Mouse (Mus musculus) heart, embryonic 15.5 days (tissue): ENCODE measurements around the gene Kmt2d. TPM values are rescaled to one million over a fixed set of nuclear protein-coding genes. Genes with fewer than 3 reads are reported as not detected.

ENCODE experiments used
- ATAC-seq: fragments of 200-750 bp; cut with Nextera tagmentation; replicated peaks from 2 replicates; pipeline ENCODE4 v1.8.0; 2017; ENCODE audit warnings: low read depth, moderate TSS enrichment; ENCODE audit not compliant: insufficient number of reproducible peaks, insufficient read depth, low FRiP score
- H3K27ac ChIP-seq: fragments of 300-500 bp; sonication (generic); 2 replicates; pipeline ENCODE4 v1.5.1; 2015; ENCODE audit warnings: mild to moderate bottlenecking, inconsistent platforms
- H3K27me3 ChIP-seq: fragments of 300-500 bp; sonication (generic); 2 replicates; pipeline ENCODE4 v1.6.1; 2015; ENCODE audit warnings: inconsistent platforms
- H3K36me3 ChIP-seq: fragments of 300-500 bp; sonication (generic); 2 replicates; pipeline ENCODE4 v1.6.1; 2015; ENCODE audit warnings: mild to moderate bottlenecking, inconsistent platforms
- H3K4me1 ChIP-seq: fragments of 300-500 bp; sonication (generic); replicated peaks from 2 replicates; pipeline ENCODE4 v1.6.1; 2015; ENCODE audit warnings: inconsistent platforms
- H3K4me2 ChIP-seq: fragments of 300-500 bp; sonication (generic); 2 replicates; pipeline ENCODE4 v1.6.1; 2015; ENCODE audit warnings: inconsistent platforms, mild to moderate bottlenecking, moderate library complexity
- H3K4me3 ChIP-seq: fragments of 300-500 bp; sonication (generic); 2 replicates; pipeline ENCODE4 v1.5.1; 2015; ENCODE audit warnings: mild to moderate bottlenecking, inconsistent platforms
- H3K9ac ChIP-seq: fragments of 300-500 bp; sonication (generic); 2 replicates; pipeline ENCODE4 v1.6.1; 2015; ENCODE audit warnings: mild to moderate bottlenecking, inconsistent platforms
- H3K9me3 ChIP-seq: fragments of 300-500 bp; sonication (generic); replicated peaks from 2 replicates; pipeline ENCODE4 v1.6.1; 2016; ENCODE audit warnings: inconsistent platforms
- WGBS: fragments of 180-500 bp; shearing (Covaris S2); methylation state at CpG from one replicate; pipeline ENCODE4 v1.1.7; 2015; ENCODE audit warnings: mixed read lengths; 5-methylcytosine and 5-hydroxymethylcytosine counted together
- polyA plus RNA-seq: library from polyadenylated mRNA; unstranded; fragments of >200 nt; fragmentation: Nextera tagmentation; extraction: Ambion mirVana; gene quantifications from 2 replicates; pipeline ENCODE4 v1.2.1, GENCODE M21; 2015

The Kmt2d gene
- polyA plus RNA-seq, 1 experiment from 2014 or later = 7.6 TPM

- Histone ChIP-seq H3K4me3 (no peak overlapping the region), H3K27me3 (no peaks in the 10 kb centered on the region), H3K4me1 (peaks cover 12% of the 10 kb centered on the region), H3K9me3 (no peaks in the 10 kb centered on the region), H3K36me3 (peaks cover 93% of the 10 kb centered on the region), H3K9ac (no peak overlapping the region), H3K27ac (no peak overlapping the region), H3K4me2 (no peak overlapping the region)
- 91% methylated on average over 21 of the region's 21 CpGs for WGBS
- ATAC-seq = no peak
These were observed 33.8 kb downstream of the Kmt2d start for GRCm38 (mm10) chr15:98837006-98837742.

DNA sequence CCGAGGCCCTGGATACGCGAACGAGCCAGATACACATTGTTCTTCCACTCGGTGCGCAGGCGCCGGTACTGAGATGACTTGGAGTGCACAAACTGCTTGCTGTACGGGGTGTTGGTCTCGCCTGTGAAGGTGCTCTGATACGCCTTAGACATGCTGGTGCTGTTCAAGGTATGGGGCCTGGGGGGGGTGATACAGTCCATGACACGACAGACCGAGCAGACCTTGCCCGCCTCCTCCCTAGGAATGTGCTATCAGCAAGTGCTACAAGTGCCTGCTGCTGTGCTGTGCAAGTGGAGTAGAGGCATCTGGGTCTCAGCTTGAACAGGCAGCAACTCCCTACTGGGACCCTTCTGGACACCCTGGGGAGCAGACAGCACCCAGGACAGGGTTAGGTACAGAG lies 35.7 kb downstream of the Kmt2d start:
- no peak overlapping the region for H3K4me3 ChIP-seq
- H3K4me2 ChIP-seq = no peak overlapping the region
- H3K4me1 ChIP-seq = peaks cover 17% of the 10 kb centered on the region
- no peak for ATAC-seq
- H3K9me3 ChIP-seq = no peaks in the 10 kb centered on the region
- no peaks in the 10 kb centered on the region for H3K27me3 ChIP-seq
- WGBS = 76% methylated on average over 14 of the region's 14 CpGs
- H3K9ac ChIP-seq = no peak overlapping the region
- peaks cover 75% of the 10 kb centered on the region for H3K36me3 ChIP-seq
- 0 out of 2 replicates have a peak overlapping the region, but pooled peaks have one; percentile 39 for H3K27ac ChIP-seq

GRCm38 (mm10) chr15:98834059-98834458 lies 36.9 kb downstream of the Kmt2d start:
- H3K9me3 ChIP-seq = no peaks in the 10 kb centered on the region
- H3K4me1 ChIP-seq = peaks cover 28% of the 10 kb centered on the region
- no peak overlapping the region for H3K4me3 ChIP-seq
- H3K36me3 ChIP-seq = peaks cover 65% of the 10 kb centered on the region
- no peak overlapping the region for H3K4me2 ChIP-seq
- no peak overlapping the region for H3K27ac ChIP-seq
- 86% methylated on average over 13 of the region's 13 CpGs for WGBS
- no peaks in the 10 kb centered on the region for H3K27me3 ChIP-seq
- no peak for ATAC-seq
- H3K9ac ChIP-seq = no peak overlapping the region

GRCm38 (mm10) chr15:98833281-98833680 lies 37.7 kb downstream of the Kmt2d start:
- ATAC-seq = no peak
- WGBS = 82% methylated on average over 11 of the region's 11 CpGs
- H3K4me1 ChIP-seq = peaks cover 33% of the 10 kb centered on the region
- H3K27ac ChIP-seq = peak overlapping the region; percentile 99; the same call in 1 of the 2 replicates
- H3K9ac ChIP-seq = no peak overlapping the region
- H3K9me3 ChIP-seq = no peaks in the 10 kb centered on the region
- H3K4me2 ChIP-seq = no peak overlapping the region
- H3K4me3 ChIP-seq = no peak overlapping the region
- H3K27me3 ChIP-seq = no peaks in the 10 kb centered on the region
- peaks cover 59% of the 10 kb centered on the region for H3K36me3 ChIP-seq

DNA sequence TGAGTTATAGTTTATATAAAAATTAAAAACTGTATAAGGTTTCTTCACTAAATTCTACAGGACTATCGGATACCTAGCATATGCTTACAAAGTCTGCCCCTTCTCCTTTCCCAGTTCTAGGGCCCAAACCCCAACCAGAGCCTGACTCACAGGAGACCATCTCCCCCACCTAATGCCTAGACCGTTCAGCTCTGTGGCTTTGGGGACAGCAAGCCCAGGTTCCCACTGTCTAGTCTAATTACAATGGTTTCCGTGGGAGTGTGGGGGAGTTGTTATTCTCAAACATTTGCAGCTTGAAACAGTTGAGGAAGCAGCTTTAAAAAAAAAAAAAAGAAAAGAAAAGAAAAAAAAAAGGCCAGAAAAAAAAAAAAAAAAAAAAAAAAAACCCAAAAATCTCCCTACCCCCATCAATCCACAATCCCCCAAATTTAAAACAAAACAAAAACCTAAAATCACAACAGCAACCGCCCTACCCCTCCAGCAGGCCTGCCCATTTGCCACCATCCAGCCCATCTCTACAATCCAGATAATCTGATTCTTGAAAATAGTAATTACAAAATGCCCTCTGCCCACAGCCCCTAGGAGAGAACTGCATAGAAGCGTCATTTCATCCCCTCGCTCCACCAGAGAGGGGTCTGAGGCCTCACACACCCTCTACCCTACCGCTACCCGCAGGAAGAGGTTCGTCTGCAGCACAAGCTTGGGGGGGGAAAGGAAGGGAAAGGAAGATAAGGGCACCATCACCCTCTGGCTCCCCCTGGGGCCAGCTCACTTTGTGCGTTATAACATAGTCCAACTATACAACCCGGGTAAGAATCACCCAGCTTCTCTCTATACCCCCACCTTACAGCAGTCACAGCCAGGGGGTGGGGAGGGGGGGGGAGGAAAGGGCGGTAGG lies 38.6 kb downstream of the Kmt2d start:
- 45% methylated on average over 12 of the region's 12 CpGs for WGBS
- H3K4me3 ChIP-seq = 0 out of 2 replicates have a peak overlapping the region, but pooled peaks have one; percentile 86
- no peaks in the 10 kb centered on the region for H3K9me3 ChIP-seq
- H3K27ac ChIP-seq = peak overlapping the region; percentile 99
- no peak for ATAC-seq
- peaks cover 39% of the 10 kb centered on the region for H3K4me1 ChIP-seq
- peak overlapping the region; percentile 68; the same call in 1 of the 2 replicates for H3K4me2 ChIP-seq
- no peak overlapping the region for H3K9ac ChIP-seq
- peaks cover 50% of the 10 kb centered on the region for H3K36me3 ChIP-seq
- H3K27me3 ChIP-seq = no peaks in the 10 kb centered on the region

- Histone ChIP-seq H3K27me3 (no peaks in the 10 kb centered on the region), H3K9me3 (no peaks in the 10 kb centered on the region), H3K27ac (peak overlapping the region; percentile 99), H3K36me3 (peaks cover 43% of the 10 kb centered on the region), H3K9ac (peak overlapping the region; percentile 85), H3K4me2 (peak overlapping the region; percentile 68), H3K4me3 (peak overlapping the region; percentile 86), H3K4me1 (peaks cover 47% of the 10 kb centered on the region)
- WGBS = 13% methylated on average over 9 of the region's 9 CpGs
- no peak for ATAC-seq
These were observed 39.3 kb downstream of the Kmt2d start for GRCm38 (mm10) chr15:98831684-98832035.

DNA sequence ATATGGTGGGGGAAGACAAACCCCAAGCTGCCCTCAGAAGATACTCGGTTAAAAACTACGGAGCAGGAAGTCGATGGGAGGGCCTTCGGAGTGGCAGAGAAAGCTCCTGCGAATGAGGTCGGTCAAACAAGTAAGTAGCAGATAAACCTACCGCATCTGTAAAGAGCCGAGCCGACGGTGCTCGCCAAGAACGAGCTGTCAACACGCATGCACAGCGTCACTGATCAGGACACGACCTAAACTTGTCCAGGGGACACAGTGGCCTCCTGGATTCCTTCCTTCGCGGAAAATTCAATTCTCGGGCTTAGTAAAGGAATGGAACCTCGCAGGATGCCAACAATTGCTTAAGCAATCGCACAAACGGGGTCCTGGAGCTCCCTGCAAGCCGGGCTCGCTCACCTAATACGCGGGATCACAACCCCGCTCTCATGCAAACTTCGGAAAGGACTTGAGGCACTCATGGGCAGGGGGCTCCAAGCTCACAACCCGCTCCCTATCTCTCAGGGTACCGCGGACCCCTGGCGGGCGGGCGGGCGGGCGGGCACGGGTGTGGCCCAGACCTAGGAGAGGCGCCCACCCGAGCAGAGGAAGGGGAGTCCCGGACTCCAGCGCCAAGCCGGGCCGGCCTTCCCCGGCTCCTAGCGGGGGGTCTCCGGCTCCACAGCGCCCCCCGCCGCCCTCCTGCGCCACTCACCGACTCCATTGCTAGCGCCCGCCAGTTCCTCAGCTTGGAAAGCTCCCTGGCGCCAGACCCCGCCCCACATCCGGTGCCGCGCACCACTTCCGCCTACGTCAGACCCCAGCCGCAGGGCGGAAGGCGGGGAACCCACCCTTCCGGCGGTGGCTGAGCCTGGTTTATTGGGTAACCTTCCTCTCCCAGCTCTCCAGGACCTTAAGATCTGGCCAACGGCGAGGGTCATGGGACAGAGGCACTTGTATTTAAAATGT lies 40.0 kb downstream of the Kmt2d start, which contains the start of gene Prkag1:
Gene Prkag1 (minus strand): TSS at position 786 of the 948 bp plus-strand sequence.
- ATAC-seq = peak; percentile 94
- Histone ChIP-seq H3K27ac (peak within 1 kb of the TSS; percentile 99), H3K4me2 (peak within 1 kb of the TSS; percentile 68), H3K36me3 (peaks cover 36% of the 10 kb centered on the region), H3K4me3 (peak within 1 kb of the TSS; percentile 86), H3K9me3 (no peaks in the 10 kb centered on the region), H3K9ac (peak within 1 kb of the TSS; percentile 85), H3K4me1 (peaks cover 47% of the 10 kb centered on the region), H3K27me3 (no peaks in the 10 kb centered on the region)
- under 1% methylated on average over 60 of the region's 66 CpGs for WGBS

DNA sequence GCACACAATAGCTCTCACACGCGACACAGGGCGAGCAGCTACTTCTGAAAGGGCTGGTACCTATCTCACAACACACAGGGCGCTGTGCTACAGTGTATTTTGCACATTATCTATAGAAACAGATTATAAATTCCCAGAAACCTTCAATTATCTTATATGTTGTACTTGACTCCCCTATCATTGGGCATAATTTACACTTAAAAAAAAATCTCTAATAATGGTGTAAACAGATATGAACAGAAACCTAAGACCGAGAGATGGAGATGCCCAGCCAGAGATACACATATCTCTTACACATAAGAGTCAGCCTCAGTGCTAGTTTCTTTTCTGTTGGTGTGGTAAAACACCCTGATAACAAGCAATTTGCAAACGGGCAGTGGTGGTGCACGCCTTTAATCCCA lies 43.4 kb downstream of the Kmt2d start:
- 72% methylated on average over 7 of the region's 7 CpGs for WGBS
- H3K27ac ChIP-seq = no peak overlapping the region
- H3K9me3 ChIP-seq = no peaks in the 10 kb centered on the region
- H3K4me1 ChIP-seq = peaks cover 37% of the 10 kb centered on the region
- H3K9ac ChIP-seq = no peak overlapping the region
- peaks cover 27% of the 10 kb centered on the region for H3K36me3 ChIP-seq
- H3K27me3 ChIP-seq = no peaks in the 10 kb centered on the region
- no peak for ATAC-seq
- no peak overlapping the region for H3K4me2 ChIP-seq
- no peak overlapping the region for H3K4me3 ChIP-seq

GRCm38 (mm10) chr15:98823434-98823833 lies 47.6 kb downstream of the Kmt2d start:
- Histone ChIP-seq H3K4me3 (no peak overlapping the region), H3K27me3 (no peaks in the 10 kb centered on the region), H3K9ac (no peak overlapping the region), H3K9me3 (no peaks in the 10 kb centered on the region), H3K4me2 (no peak overlapping the region), H3K27ac (no peak overlapping the region), H3K4me1 (peaks cover 24% of the 10 kb centered on the region), H3K36me3 (peaks cover 30% of the 10 kb centered on the region)
- no peak for ATAC-seq
- 76% methylated on average over 3 of the region's 3 CpGs for WGBS

DNA sequence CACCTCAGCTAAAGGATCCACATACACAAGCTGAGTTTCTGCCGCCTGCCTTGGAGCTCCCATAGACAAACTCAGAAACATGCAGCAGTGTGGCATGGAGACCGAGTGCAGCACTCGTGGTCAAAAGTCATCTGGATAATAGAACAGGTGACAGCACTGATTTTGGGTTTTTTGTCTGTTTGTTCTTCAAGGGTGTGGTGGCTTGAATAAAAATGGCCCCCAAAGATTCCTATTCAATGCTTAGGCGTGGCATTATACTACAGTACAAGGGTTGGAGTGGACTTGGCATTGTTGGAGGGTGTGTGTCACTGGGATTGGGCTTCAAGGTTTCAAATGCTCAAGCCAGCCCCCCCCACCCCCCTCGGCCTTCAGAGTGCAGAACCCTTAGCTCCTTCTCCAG lies 48.9 kb downstream of the Kmt2d start:
- H3K36me3 ChIP-seq = peaks cover 31% of the 10 kb centered on the region

More for the DNA sequence above, 48.9 kb downstream of the Kmt2d start:
- H3K4me2 ChIP-seq = no peak overlapping the region
- H3K4me1 ChIP-seq = peaks cover 13% of the 10 kb centered on the region
- ATAC-seq = no peak
- H3K4me3 ChIP-seq = no peak overlapping the region
- H3K27me3 ChIP-seq = no peaks in the 10 kb centered on the region
- no peak overlapping the region for H3K27ac ChIP-seq
- 87% methylated on average over 5 of the region's 5 CpGs for WGBS
- H3K9me3 ChIP-seq = no peaks in the 10 kb centered on the region
- no peak overlapping the region for H3K9ac ChIP-seq
